Mouse (Mus musculus) monocyte, adult 5-6 weeks (primary cell): Measurements from ENCODE around the gene Olfr1346. TPM values are rescaled to one million over a fixed set of nuclear protein-coding genes. Genes with fewer than 3 reads are reported as not detected.
"Not testable (repeated sequence)": the region's sequence is repeated elsewhere in the genome, so short reads cannot be mapped to it uniquely, and the experiment has no call there.

Experiments used
- ATAC-seq: fragments of 153-309, 156-312 bp; replicated peaks from 2 replicates; pipeline ENCODE4 v1.8.0; 2017; ENCODE audit warnings: mild to moderate bottlenecking; ENCODE audit not compliant: low TSS enrichment, insufficient number of reproducible peaks, severe bottlenecking, poor library complexity, low FRiP score
- total RNA-seq: library from RNA; stranded (forward); fragments of 200-1000, 200-491, 200-594 nt; gene quantifications from 3 replicates; pipeline ENCODE4 v1.2.3, GENCODE M21; 2017

The Olfr1346 gene
- not detected in 3 replicates for total RNA-seq

- no peak for ATAC-seq
These were observed at the start of gene Olfr1346 for GRCm38 (mm10) chr7:6466951-6467350. Olfr1346 (plus strand) TSS chr7:6467101.

GRCm38 (mm10) chr7:6419894-6420293, 47.0 kb upstream of the Olfr1346 start:
- no peak for ATAC-seq

GRCm38 (mm10) chr7:6429381-6429780, 37.5 kb upstream of the Olfr1346 start:
- no peak for ATAC-seq

- no peak for ATAC-seq
These were observed 36.6 kb upstream of the Olfr1346 start for GRCm38 (mm10) chr7:6430342-6430741.

GRCm38 (mm10) chr7:6438388-6438787, 28.5 kb upstream of the Olfr1346 start, which contains the start of gene Olfr1344:
Olfr1344 (plus strand) TSS chr7:6438688.
- no peak for ATAC-seq

- no peak for ATAC-seq
These were observed 25.7 kb upstream of the Olfr1346 start for GRCm38 (mm10) chr7:6441173-6441572.

GRCm38 (mm10) chr7:6447771-6448170, 19.1 kb upstream of the Olfr1346 start:
- ATAC-seq: no peak

- no peak for ATAC-seq
These were observed 11.0 kb upstream of the Olfr1346 start, which contains the start of gene Olfr1336 for GRCm38 (mm10) chr7:6455868-6456267. Olfr1336 (plus strand) TSS chr7:6456168.

GRCm38 (mm10) chr7:6456399-6456798, 10.5 kb upstream of the Olfr1346 start:
- no peak for ATAC-seq

- ATAC-seq: not testable (repeated sequence)
These were observed 10.7 kb downstream of the Olfr1346 start for GRCm38 (mm10) chr7:6477633-6478032.

GRCm38 (mm10) chr7:6486841-6487240, 19.9 kb downstream of the Olfr1346 start, which contains the start of gene Olfr5:
Olfr5 (minus strand) TSS chr7:6486941.
- no peak for ATAC-seq

- ATAC-seq: no peak
These were observed 32.8 kb downstream of the Olfr1346 start, which contains the start of gene Olfr1347 for GRCm38 (mm10) chr7:6499655-6500054. Olfr1347 (minus strand) TSS chr7:6499755.

- ATAC-seq: no peak
These were observed 41.7 kb downstream of the Olfr1346 start, which contains the start of gene Olfr1348 for GRCm38 (mm10) chr7:6508648-6509047. Olfr1348 (minus strand) TSS chr7:6508748.

- no peak for ATAC-seq
These were observed 54.8 kb downstream of the Olfr1346 start for GRCm38 (mm10) chr7:6521666-6522065.

GRCm38 (mm10) chr7:6522850-6523249, 55.9 kb downstream of the Olfr1346 start, which contains the start of gene Olfr1349:
Olfr1349 (minus strand) TSS chr7:6522950.
- no peak for ATAC-seq

GRCm38 (mm10) chr7:6525001-6525400, 58.1 kb downstream of the Olfr1346 start:
- no peak for ATAC-seq

GRCm38 (mm10) chr7:6526141-6526540, 59.2 kb downstream of the Olfr1346 start:
- ATAC-seq: no peak
